Mouse (Mus musculus) intestine, embryonic 16.5 days (tissue): ENCODE measurements around the gene Lekr1. TPM values are rescaled to one million over a fixed set of nuclear protein-coding genes. Genes with fewer than 3 reads are reported as not detected.

Experiments
- ATAC-seq: fragments of 200-750 bp; cut with Nextera tagmentation; 2 replicates; pipeline ENCODE4 v1.8.0; 2017; ENCODE audit warnings: moderate TSS enrichment, moderate library complexity
- H3K27ac ChIP-seq: fragments of 300-500 bp; sonication (generic); 2 replicates; pipeline ENCODE4 v1.5.1; 2014; ENCODE audit warnings: mild to moderate bottlenecking, low read length
- H3K27me3 ChIP-seq: fragments of 300-500 bp; sonication (generic); replicated peaks from 2 replicates; pipeline ENCODE4 v1.6.1; 2014; ENCODE audit warnings: low read length, control low read depth, mixed read lengths; ENCODE audit not compliant: control insufficient read depth, insufficient read depth
- H3K36me3 ChIP-seq: fragments of 300-500 bp; sonication (generic); 2 replicates; pipeline ENCODE4 v1.6.1; 2014; ENCODE audit warnings: low read length, control low read depth; ENCODE audit not compliant: control insufficient read depth, insufficient read depth
- H3K4me1 ChIP-seq: fragments of 300-500 bp; sonication (generic); 2 replicates; pipeline ENCODE4 v1.6.1; 2014; ENCODE audit warnings: low read length, control low read depth, mixed read lengths; ENCODE audit not compliant: control insufficient read depth, insufficient read depth
- H3K4me2 ChIP-seq: fragments of 300-500 bp; sonication (generic); 2 replicates; pipeline ENCODE4 v1.6.1; 2014; ENCODE audit warnings: low read depth, low read length, control low read depth
- H3K4me3 ChIP-seq: fragments of 300-500 bp; sonication (generic); 2 replicates; pipeline ENCODE4 v1.5.1; 2014; ENCODE audit warnings: mild to moderate bottlenecking, low read length
- H3K9ac ChIP-seq: fragments of 300-500 bp; sonication (generic); 2 replicates; pipeline ENCODE4 v1.6.1; 2014; ENCODE audit warnings: low read depth, low read length
- H3K9me3 ChIP-seq: fragments of 300-500 bp; sonication (generic); 2 replicates; pipeline ENCODE4 v1.6.1; 2016; ENCODE audit warnings: low read length, control low read depth; ENCODE audit not compliant: control insufficient read depth
- WGBS: fragments of 180-500 bp; shearing (Covaris S2); extraction: QIAGEN DNeasy Blood & Tissue Kit; methylation state at CpG from one replicate; pipeline ENCODE4 v1.1.7; 2014; 5-methylcytosine and 5-hydroxymethylcytosine counted together
- polyA plus RNA-seq: library from polyadenylated mRNA; unstranded; fragments of >200 nt; fragmentation: Nextera tagmentation; extraction: Ambion mirVana; gene quantifications from 2 replicates; pipeline ENCODE4 v1.2.1, GENCODE M21; 2015

Gene Lekr1
- polyA plus RNA-seq, 1 experiment from 2014 or later = 7.3 TPM

GRCm38 (mm10) chr3:65629565-65630112 is 36.4 kb upstream of the Lekr1 start:
- Histone ChIP-seq H3K27ac (0 out of 2 replicates have a peak overlapping the region, but pooled peaks have one; percentile 55), H3K9me3 (no peaks in the 10 kb centered on the region), H3K36me3 (no peaks in the 10 kb centered on the region), H3K9ac (no peak overlapping the region), H3K4me3 (no peak overlapping the region), H3K4me1 (peaks cover 4% of the 10 kb centered on the region; the same call in 1 of the 2 replicates), H3K27me3 (no peaks in the 10 kb centered on the region), H3K4me2 (no peak overlapping the region)
- WGBS = 60% methylated on average over 9 of the region's 9 CpGs
- peak; percentile 93 for ATAC-seq

- H3K9ac ChIP-seq = no peak overlapping the region
- ATAC-seq = no peak
- peaks cover 7% of the 10 kb centered on the region; the same call in 1 of the 2 replicates for H3K4me1 ChIP-seq
- H3K36me3 ChIP-seq = no peaks in the 10 kb centered on the region
- H3K4me3 ChIP-seq = no peak overlapping the region
- H3K27me3 ChIP-seq = no peaks in the 10 kb centered on the region
- 54% methylated on average over 4 of the region's 4 CpGs for WGBS
- no peak overlapping the region for H3K27ac ChIP-seq
- H3K4me2 ChIP-seq = no peak overlapping the region
- H3K9me3 ChIP-seq = no peaks in the 10 kb centered on the region
Observed at GRCm38 (mm10) chr3:65633604-65634003, 32.4 kb upstream of the Lekr1 start.

- Histone ChIP-seq H3K27me3 (no peaks in the 10 kb centered on the region), H3K4me1 (peaks cover 7% of the 10 kb centered on the region; the same call in 1 of the 2 replicates), H3K9me3 (no peaks in the 10 kb centered on the region), H3K9ac (no peak overlapping the region), H3K27ac (no peak overlapping the region), H3K36me3 (no peaks in the 10 kb centered on the region), H3K4me2 (no peak overlapping the region), H3K4me3 (no peak overlapping the region)
- WGBS = 35% methylated on average over 9 of the region's 9 CpGs
- ATAC-seq = peak; percentile 23; the same call in 1 of the 2 replicates
Observed at GRCm38 (mm10) chr3:65635983-65636382, 30.0 kb upstream of the Lekr1 start.

- ATAC-seq = peak; percentile 40
- Histone ChIP-seq H3K27ac (no peak overlapping the region), H3K27me3 (no peaks in the 10 kb centered on the region), H3K36me3 (no peaks in the 10 kb centered on the region), H3K9me3 (no peaks in the 10 kb centered on the region), H3K9ac (no peak overlapping the region), H3K4me1 (peaks cover 7% of the 10 kb centered on the region; the same call in 1 of the 2 replicates), H3K4me2 (no peak overlapping the region), H3K4me3 (no peak overlapping the region)
- 43% methylated on average over 7 of the region's 7 CpGs for WGBS
Observed at GRCm38 (mm10) chr3:65637313-65637712, 28.7 kb upstream of the Lekr1 start.

- H3K27ac ChIP-seq = no peak overlapping the region
- no peaks in the 10 kb centered on the region for H3K27me3 ChIP-seq
- no peak for ATAC-seq
- no peak overlapping the region for H3K4me2 ChIP-seq
- H3K9me3 ChIP-seq = no peaks in the 10 kb centered on the region
- no peak overlapping the region for H3K9ac ChIP-seq
- H3K36me3 ChIP-seq = no peaks in the 10 kb centered on the region
- no peak overlapping the region for H3K4me3 ChIP-seq
- peaks cover 7% of the 10 kb centered on the region; the same call in 1 of the 2 replicates for H3K4me1 ChIP-seq
- WGBS = 81% methylated on average over 11 of the region's 11 CpGs
Observed at GRCm38 (mm10) chr3:65638896-65639295, 27.1 kb upstream of the Lekr1 start.

- H3K9me3 ChIP-seq = no peaks in the 10 kb centered on the region
- H3K27ac ChIP-seq = no peak overlapping the region
- no peak overlapping the region for H3K4me2 ChIP-seq
- no peak for ATAC-seq
- H3K4me1 ChIP-seq = 0 out of 2 replicates have a peak, but pooled peaks cover 4% of the 10 kb centered on the region
- H3K27me3 ChIP-seq = no peaks in the 10 kb centered on the region
- 61% methylated on average over 5 of the region's 5 CpGs for WGBS
- no peak overlapping the region for H3K4me3 ChIP-seq
- no peak overlapping the region for H3K9ac ChIP-seq
- no peaks in the 10 kb centered on the region for H3K36me3 ChIP-seq
Observed at GRCm38 (mm10) chr3:65639454-65640014, 26.5 kb upstream of the Lekr1 start.

- H3K36me3 ChIP-seq = no peaks in the 10 kb centered on the region
- H3K4me3 ChIP-seq = no peak overlapping the region
- H3K9ac ChIP-seq = no peak overlapping the region
- H3K27me3 ChIP-seq = no peaks in the 10 kb centered on the region
- ATAC-seq = no peak
- H3K4me2 ChIP-seq = no peak overlapping the region
- no peak overlapping the region for H3K27ac ChIP-seq
- WGBS = 68% methylated on average over 2 of the region's 2 CpGs
- no peaks in the 10 kb centered on the region for H3K9me3 ChIP-seq
- no peaks in the 10 kb centered on the region for H3K4me1 ChIP-seq
Observed at GRCm38 (mm10) chr3:65642959-65643358, 23.1 kb upstream of the Lekr1 start.

- 83% methylated on average over 1 of the region's 1 CpGs for WGBS
- no peaks in the 10 kb centered on the region for H3K4me1 ChIP-seq
- no peaks in the 10 kb centered on the region for H3K27me3 ChIP-seq
- H3K27ac ChIP-seq = no peak overlapping the region
- no peak for ATAC-seq
- H3K4me2 ChIP-seq = no peak overlapping the region
- H3K4me3 ChIP-seq = no peak overlapping the region
- no peaks in the 10 kb centered on the region for H3K36me3 ChIP-seq
- H3K9me3 ChIP-seq = no peaks in the 10 kb centered on the region
- H3K9ac ChIP-seq = no peak overlapping the region
Observed at GRCm38 (mm10) chr3:65643654-65644053, 22.4 kb upstream of the Lekr1 start.

GRCm38 (mm10) chr3:65647592-65647991 is 18.4 kb upstream of the Lekr1 start:
- Histone ChIP-seq H3K4me2 (no peak overlapping the region), H3K9me3 (no peaks in the 10 kb centered on the region), H3K36me3 (no peaks in the 10 kb centered on the region), H3K27me3 (no peaks in the 10 kb centered on the region), H3K9ac (no peak overlapping the region), H3K4me1 (no peaks in the 10 kb centered on the region), H3K27ac (no peak overlapping the region), H3K4me3 (no peak overlapping the region)
- ATAC-seq = no peak
- 64% methylated on average over 8 of the region's 8 CpGs for WGBS
